Mouse (Mus musculus) MEL (cell line): ENCODE data around the gene Poc1b. TPM values are rescaled to one million over a fixed set of nuclear protein-coding genes. Genes with fewer than 3 reads are reported as not detected.

ENCODE experiments used
- DNase-seq: peaks from one replicate; pipeline ENCODE4 v3.0.0; 2011; ENCODE audit warnings: low read depth, low spot score
- H3K27ac ChIP-seq: 2 replicates; pipeline ENCODE4 v1.5.1; 2012; ENCODE audit warnings: low read depth, mild to moderate bottlenecking, control low read depth, low read length, moderate library complexity; ENCODE audit not compliant: control insufficient read depth
- H3K27me3 ChIP-seq, 2 experiments: fragments of 150-350 bp in 1 of 2; sonication (generic) in 1 of 2; 2 replicates each; pipeline ENCODE4 v1.6.1; 2012; ENCODE audit warnings: low read length in 2 of 2, mild to moderate bottlenecking in 2 of 2, improper control_type of control experiment in 1 of 2, moderate library complexity in 1 of 2; ENCODE audit not compliant: insufficient read depth in 2 of 2, control insufficient read depth in 1 of 2
- H3K36me3 ChIP-seq, 2 experiments: 2 replicates each; pipeline ENCODE4 v1.6.1; 2012 to 2014; ENCODE audit warnings: low read length in 2 of 2, improper control_type of control experiment in 1 of 2, inconsistent platforms in 1 of 2, mild to moderate bottlenecking in 1 of 2; ENCODE audit not compliant: insufficient read depth in 2 of 2, control insufficient read depth in 1 of 2
- H3K4me1 ChIP-seq, 2 experiments: fragments of 150-350 bp in 1 of 2; sonication (generic) in 1 of 2; 2 replicates each; pipeline ENCODE4 v1.6.1; 2012; ENCODE audit warnings: low read length in 2 of 2, improper control_type of control experiment in 1 of 2, mild to moderate bottlenecking in 1 of 2; ENCODE audit not compliant: insufficient read depth in 2 of 2, control insufficient read depth in 1 of 2
- H3K4me3 ChIP-seq, 2 experiments: fragments of 150-350 bp in 1 of 2; sonication (generic) in 1 of 2; 2 replicates each; pipeline ENCODE4 v1.5.1; 2012; ENCODE audit warnings: low read depth in 2 of 2, low read length in 2 of 2, mild to moderate bottlenecking in 2 of 2, moderate library complexity in 2 of 2, control low read depth in 1 of 2, improper control_type of control experiment in 1 of 2; ENCODE audit not compliant: control insufficient read depth in 1 of 2, insufficient read depth in 1 of 2
- H3K79me2 ChIP-seq: 2 replicates; pipeline ENCODE4 v1.6.1; 2012; ENCODE audit warnings: mild to moderate bottlenecking, low read length, moderate library complexity; ENCODE audit not compliant: control insufficient read depth, poor library complexity, insufficient read depth
- H3K9ac ChIP-seq: 2 replicates; pipeline ENCODE4 v1.6.1; 2012; ENCODE audit warnings: low read depth, mild to moderate bottlenecking, control low read depth, low read length, moderate library complexity; ENCODE audit not compliant: control insufficient read depth, poor library complexity, severe bottlenecking
- H3K9me3 ChIP-seq: fragments of 150-350 bp; sonication (generic); replicated peaks from 2 replicates; pipeline ENCODE4 v1.6.1; 2012; ENCODE audit warnings: mild to moderate bottlenecking, low read length, improper control_type of control experiment, moderate library complexity; ENCODE audit not compliant: insufficient read depth
- BHLHE40 ChIP-seq: IDR thresholded peaks from 2 replicates; pipeline ENCODE4 v1.6.1; 2012; ENCODE audit warnings: low read depth, mild to moderate bottlenecking, inconsistent platforms, low read length, improper control_type of control experiment, borderline replicate concordance
- CHD1 ChIP-seq: IDR thresholded peaks from 2 replicates; pipeline ENCODE4 v1.6.1; 2012; ENCODE audit warnings: low read depth, mild to moderate bottlenecking, inconsistent platforms, low read length, improper control_type of control experiment
- CTCF ChIP-seq, 3 experiments: IDR thresholded peaks in 2 of 3; conservative IDR thresholded peaks in 1 of 3; 2 replicates each; pipeline ENCODE4 v1.5.1; 2011 to 2012; ENCODE audit warnings: low read length in 3 of 3, low read depth in 2 of 3, mild to moderate bottlenecking in 2 of 3, improper control_type of control experiment in 1 of 3, inconsistent platforms in 1 of 3, mixed read lengths in 1 of 3, moderate library complexity in 1 of 3; ENCODE audit not compliant: control insufficient read depth in 1 of 3, insufficient read depth in 1 of 3, poor library complexity in 1 of 3, severe bottlenecking in 1 of 3
- ELF1 ChIP-seq: IDR thresholded peaks from 2 replicates; pipeline ENCODE4 v1.6.1; 2014; ENCODE audit warnings: low read depth, mild to moderate bottlenecking, inconsistent platforms, low read length, improper control_type of control experiment, moderate library complexity
- ETS1 ChIP-seq: IDR thresholded peaks from 2 replicates; pipeline ENCODE4 v1.6.1; 2012; ENCODE audit warnings: low read depth, mild to moderate bottlenecking, inconsistent platforms, low read length, improper control_type of control experiment, moderate library complexity
- GABPA ChIP-seq: IDR thresholded peaks from 2 replicates; pipeline ENCODE4 v1.6.1; 2012; ENCODE audit warnings: low read depth, mild to moderate bottlenecking, inconsistent platforms, low read length, improper control_type of control experiment, moderate library complexity
- GATA1 ChIP-seq: IDR thresholded peaks from 2 replicates; pipeline ENCODE4 v1.6.1; 2011; ENCODE audit warnings: low read depth, low read length, improper control_type of control experiment
- HCFC1 ChIP-seq: IDR thresholded peaks from 2 replicates; pipeline ENCODE4 v1.6.1; 2012; ENCODE audit warnings: low read depth, mild to moderate bottlenecking, inconsistent platforms, low read length, improper control_type of control experiment, moderate library complexity
- MAZ ChIP-seq: IDR thresholded peaks from 2 replicates; pipeline ENCODE4 v1.6.1; 2012; ENCODE audit warnings: low read depth, mild to moderate bottlenecking, inconsistent platforms, low read length, improper control_type of control experiment
- MEF2A ChIP-seq: IDR thresholded peaks from 2 replicates; pipeline ENCODE4 v1.6.1; 2014; ENCODE audit warnings: low read depth, mild to moderate bottlenecking, inconsistent platforms, low read length, improper control_type of control experiment; ENCODE audit not compliant: poor library complexity, insufficient replicate concordance, severe bottlenecking; ENCODE audit errors: extremely low read depth
- MYB ChIP-seq: IDR thresholded peaks from 2 replicates; pipeline ENCODE4 v1.6.1; 2011; ENCODE audit warnings: mild to moderate bottlenecking, low read depth, low read length, improper control_type of control experiment
- NELFE ChIP-seq: IDR thresholded peaks from 2 replicates; pipeline ENCODE4 v1.6.1; 2011; ENCODE audit warnings: low read depth, low read length, improper control_type of control experiment
- NRF1 ChIP-seq: IDR thresholded peaks from 2 replicates; pipeline ENCODE4 v1.6.1; 2014; ENCODE audit warnings: low read depth, mild to moderate bottlenecking, inconsistent platforms, low read length, improper control_type of control experiment, moderate library complexity; ENCODE audit not compliant: poor library complexity, insufficient read depth, severe bottlenecking
- POLR2A ChIP-seq, 2 experiments: IDR thresholded peaks; 2 replicates each; pipeline ENCODE4 v1.6.1; 2011 to 2012; ENCODE audit warnings: low read length in 2 of 2, mild to moderate bottlenecking in 2 of 2, control low read depth in 1 of 2, improper control_type of control experiment in 1 of 2, low read depth in 1 of 2, moderate library complexity in 1 of 2; ENCODE audit not compliant: control insufficient read depth in 1 of 2, insufficient read depth in 1 of 2, poor library complexity in 1 of 2
- POLR2AphosphoS5 ChIP-seq: IDR thresholded peaks from 2 replicates; pipeline ENCODE4 v1.6.1; 2012; ENCODE audit warnings: low read depth, borderline replicate concordance, mild to moderate bottlenecking, inconsistent platforms, low read length, moderate library complexity, mixed read lengths
- RAD21 ChIP-seq: IDR thresholded peaks from 2 replicates; pipeline ENCODE4 v1.6.1; 2011; ENCODE audit warnings: mild to moderate bottlenecking, low read depth, low read length, improper control_type of control experiment
- RCOR1 ChIP-seq: IDR thresholded peaks from 2 replicates; pipeline ENCODE4 v1.6.1; 2012; ENCODE audit warnings: low read depth, mild to moderate bottlenecking, inconsistent platforms, low read length, improper control_type of control experiment
- SIN3A ChIP-seq: IDR thresholded peaks from 2 replicates; pipeline ENCODE4 v1.6.1; 2012; ENCODE audit warnings: low read length, improper control_type of control experiment, inconsistent platforms
- SMC3 ChIP-seq: IDR thresholded peaks from 2 replicates; pipeline ENCODE4 v1.6.1; 2011; ENCODE audit warnings: low read depth, low read length, improper control_type of control experiment
- TBP ChIP-seq: IDR thresholded peaks from 2 replicates; pipeline ENCODE4 v1.8.0; 2011; ENCODE audit warnings: low read depth, low read length, improper control_type of control experiment
- USF2 ChIP-seq, 2 experiments: IDR thresholded peaks; 2 replicates each; pipeline ENCODE4 v1.6.1; 2011 to 2012; ENCODE audit warnings: improper control_type of control experiment in 2 of 2, low read length in 2 of 2, borderline replicate concordance in 1 of 2, inconsistent platforms in 1 of 2, low read depth in 1 of 2, mild to moderate bottlenecking in 1 of 2; ENCODE audit not compliant: insufficient read depth in 1 of 2
- ZC3H11A ChIP-seq: IDR thresholded peaks from 2 replicates; pipeline ENCODE4 v1.6.1; 2012; ENCODE audit warnings: low read depth, mild to moderate bottlenecking, inconsistent platforms, low read length, improper control_type of control experiment
- ZKSCAN1 ChIP-seq: IDR thresholded peaks from 2 replicates; pipeline ENCODE4 v1.6.1; 2012; ENCODE audit warnings: low read depth, mild to moderate bottlenecking, inconsistent platforms, low read length, improper control_type of control experiment, moderate library complexity
- ZMIZ1 ChIP-seq: IDR thresholded peaks from 2 replicates; pipeline ENCODE4 v1.6.1; 2012; ENCODE audit warnings: low read depth, mild to moderate bottlenecking, inconsistent platforms, low read length, improper control_type of control experiment, moderate library complexity
- ZNF384 ChIP-seq: IDR thresholded peaks from 2 replicates; pipeline ENCODE4 v1.6.1; 2012; ENCODE audit warnings: low read depth, mild to moderate bottlenecking, inconsistent platforms, low read length, improper control_type of control experiment
- polyA plus RNA-seq, 2 experiments: library from polyadenylated mRNA; stranded (reverse) in 1 of 2; unstranded in 1 of 2; fragments of >175 nt in 1 of 2; fragments of >200 nt in 1 of 2; gene quantifications; 2 replicates each; pipeline versions ENCODE4 v1.2.1 to v1.2.4; 2012; ENCODE audit warnings: low replicate concordance in 2 of 2, low read depth in 1 of 2; ENCODE audit not compliant: insufficient read length in 2 of 2, insufficient read depth in 1 of 2, missing spikeins in 1 of 2
- total RNA-seq: library from RNA; depleted of rRNA; stranded (reverse); fragments of 300-350 nt; gene quantifications from 2 replicates; pipeline ENCODE4 v1.2.3, GENCODE M21; 2012

The Poc1b gene
- total and polyA plus RNA-seq, 3 experiments = 3.3 to 15.3 TPM; not detected in 1

- no peak overlapping the region for H3K9ac ChIP-seq
- H3K9me3 ChIP-seq = no peaks in the 10 kb centered on the region
- no peak for DNase-seq
- no peak overlapping the region for H3K27ac ChIP-seq
- no peak overlapping the region for H3K4me3 ChIP-seq
- no peaks in the 10 kb centered on the region for H3K79me2 ChIP-seq
- no peaks in the 10 kb centered on the region for H3K36me3 ChIP-seq
- H3K27me3 ChIP-seq = no peaks in the 10 kb centered on the region; a peak in 2 of 4 replicates
- no peaks in the 10 kb centered on the region for H3K4me1 ChIP-seq
- TF ChIP-seq BHLHE40 (no peak), SMC3 (no peak), NELFE (no peak), USF2 (IDR thresholded peaks at IDR 0.05; ENCODE audit: borderline replicate concordance in 1 of 2, insufficient read depth in 1 of 2, low read depth in 1 of 2, low read length in 2 of 2) (no peak), GABPA (no peak), NRF1 (no peak), RCOR1 (no peak)
These were observed 70.1 kb downstream of the Poc1b start for GRCm38 (mm10) chr10:99176911-99177310.

GRCm38 (mm10) chr10:99178118-99178517, 71.3 kb downstream of the Poc1b start:
- Histone ChIP-seq H3K79me2 (no peaks in the 10 kb centered on the region), H3K9me3 (no peaks in the 10 kb centered on the region), H3K27me3 (no peaks in the 10 kb centered on the region; a peak in 2 of 4 replicates), H3K9ac (no peak overlapping the region), H3K4me1 (no peaks in the 10 kb centered on the region), H3K36me3 (no peaks in the 10 kb centered on the region), H3K4me3 (no peak overlapping the region), H3K27ac (no peak overlapping the region)
- DNase-seq = no peak
- no peak for TF ChIP-seq SIN3A
- no peak for TF ChIP-seq GATA1
- peak; percentile 66 for TF ChIP-seq SMC3
- TF ChIP-seq HCFC1 = no peak
- TF ChIP-seq BHLHE40 = no peak
- peak; percentile 45 for TF ChIP-seq RAD21
- TF ChIP-seq USF2 (IDR thresholded peaks at IDR 0.05; ENCODE audit: borderline replicate concordance in 1 of 2, insufficient read depth in 1 of 2, low read depth in 1 of 2, low read length in 2 of 2) = no peak
- TF ChIP-seq ZC3H11A = no peak
- no peak for TF ChIP-seq MEF2A
- peak in 2 of 3 experiments; percentile 57 to 61; a peak in 5 of 6 replicates for TF ChIP-seq CTCF (IDR thresholded peaks at IDR 0.05 in 2 of 3, conservative IDR thresholded peaks at IDR 0.05 in 1 of 3; ENCODE audit: control insufficient read depth in 1 of 3, insufficient read depth in 1 of 3, low read depth in 2 of 3, low read length in 3 of 3, poor library complexity in 1 of 3, severe bottlenecking in 1 of 3)

DNA sequence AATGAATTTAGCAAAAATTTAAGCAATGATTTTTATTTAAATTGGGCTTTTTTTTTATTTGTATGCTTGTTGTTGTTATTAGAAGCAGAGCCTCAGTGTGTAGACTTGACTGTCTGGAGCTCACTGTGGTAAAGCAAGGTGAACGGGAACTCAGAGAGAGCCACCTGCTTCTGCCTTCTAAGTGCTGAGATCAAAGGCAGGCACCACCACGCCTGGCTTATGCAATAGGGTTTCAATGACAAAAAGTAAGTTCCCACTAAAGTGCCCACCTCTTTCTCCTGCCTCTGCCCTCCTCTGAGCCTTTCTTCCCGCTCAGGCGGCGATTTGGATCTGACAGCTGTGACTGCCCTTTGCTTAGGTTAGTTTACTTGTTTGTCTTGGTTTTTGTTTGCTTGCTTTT, 72.3 kb downstream of the Poc1b start:
- H3K27ac ChIP-seq = no peak overlapping the region
- no peaks in the 10 kb centered on the region for H3K9me3 ChIP-seq
- no peaks in the 10 kb centered on the region for H3K4me1 ChIP-seq
- no peak overlapping the region for H3K4me3 ChIP-seq
- H3K36me3 ChIP-seq = no peaks in the 10 kb centered on the region
- no peak for DNase-seq
- no peak overlapping the region for H3K9ac ChIP-seq
- H3K79me2 ChIP-seq = no peaks in the 10 kb centered on the region
- no peaks in the 10 kb centered on the region; a peak in 1 of 4 replicates for H3K27me3 ChIP-seq
- TF ChIP-seq ZMIZ1 = no peak
- no peak for TF ChIP-seq USF2 (IDR thresholded peaks at IDR 0.05; ENCODE audit: borderline replicate concordance in 1 of 2, insufficient read depth in 1 of 2, low read depth in 1 of 2, low read length in 2 of 2)
- TF ChIP-seq NELFE = no peak
- no peak for TF ChIP-seq RAD21
- no peak for TF ChIP-seq ZNF384
- TF ChIP-seq BHLHE40 = no peak
- no peak for TF ChIP-seq ZKSCAN1
- no peak for TF ChIP-seq MYB
- TF ChIP-seq POLR2A (IDR thresholded peaks at IDR 0.05; ENCODE audit: control insufficient read depth in 1 of 2, insufficient read depth in 1 of 2, low read depth in 1 of 2, low read length in 2 of 2, poor library complexity in 1 of 2) = no peak
- no peak for TF ChIP-seq CHD1
- TF ChIP-seq TBP = no peak
- no peak for TF ChIP-seq ELF1
- no peak for TF ChIP-seq CTCF (IDR thresholded peaks at IDR 0.05 in 2 of 3, conservative IDR thresholded peaks at IDR 0.05 in 1 of 3; ENCODE audit: control insufficient read depth in 1 of 3, insufficient read depth in 1 of 3, low read depth in 2 of 3, low read length in 3 of 3, poor library complexity in 1 of 3, severe bottlenecking in 1 of 3)
- no peak for TF ChIP-seq MAZ
- TF ChIP-seq POLR2AphosphoS5 = no peak
- no peak for TF ChIP-seq ETS1
